Mouse (Mus musculus): ENCODE data around the gene Zscan10.

DNA sequence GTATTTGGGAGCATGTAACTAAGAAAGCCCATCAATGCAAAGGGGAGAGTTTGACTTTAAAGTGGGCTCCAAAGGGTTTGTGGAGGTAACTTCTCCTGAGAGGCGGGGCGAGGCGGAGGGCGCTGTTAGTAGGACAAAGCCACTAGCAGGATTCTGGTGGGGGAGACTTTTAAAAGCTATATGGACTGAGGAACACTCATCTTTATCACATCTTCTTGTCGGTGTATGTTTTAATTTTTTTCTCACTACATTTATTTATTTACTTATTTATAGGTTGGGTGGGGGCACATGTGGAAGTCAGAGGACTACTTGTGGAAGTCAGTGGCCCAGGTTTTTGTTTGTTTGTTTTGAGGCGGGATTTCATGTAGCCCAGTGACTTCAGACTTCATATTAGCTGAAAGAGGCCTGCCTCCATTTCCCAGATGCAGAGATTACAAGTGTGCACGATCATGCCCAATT, 1.0 kb upstream of the Zscan10 start:
- TF ChIP-seq POLR2A (IDR thresholded peaks at IDR 0.05; ENCODE audit: borderline replicate concordance, insufficient read depth, low read length) (no peak), CTCF (IDR thresholded peaks at IDR 0.05; ENCODE audit: borderline replicate concordance, insufficient read depth, low read depth, low read length) (no peak)

Data from cerebellum, adult 2 months (tissue).